Mouse (Mus musculus) testis, adult 2 months (tissue): ENCODE measurements around the gene Camk2n1. TPM values are rescaled to one million over a fixed set of nuclear protein-coding genes. Genes with fewer than 3 reads are reported as not detected.

Experiments used
- H3K27ac ChIP-seq: fragments of 200-500 bp; 2 replicates; pipeline ENCODE4 v1.5.1; 2012; ENCODE audit warnings: low read depth, low read length; ENCODE audit not compliant: control insufficient read depth, insufficient read depth
- H3K27me3 ChIP-seq: fragments of 200-500 bp; 2 replicates; pipeline ENCODE4 v1.6.1; 2012; ENCODE audit warnings: mild to moderate bottlenecking, low read length, moderate library complexity; ENCODE audit not compliant: control insufficient read depth, insufficient read depth
- H3K36me3 ChIP-seq: fragments of 200-500 bp; 2 replicates; pipeline ENCODE4 v1.6.1; 2012; ENCODE audit warnings: mild to moderate bottlenecking, low read length; ENCODE audit not compliant: control insufficient read depth, insufficient read depth
- H3K4me1 ChIP-seq: fragments of 200-500 bp; 2 replicates; pipeline ENCODE4 v1.6.1; 2012; ENCODE audit warnings: low read length; ENCODE audit not compliant: control insufficient read depth, insufficient read depth
- H3K4me3 ChIP-seq: fragments of 200-500 bp; 2 replicates; pipeline ENCODE4 v1.5.1; 2012; ENCODE audit warnings: low read depth, mild to moderate bottlenecking, low read length, moderate library complexity, mixed read lengths; ENCODE audit not compliant: control insufficient read depth
- CTCF ChIP-seq: fragments of 200-500 bp; IDR thresholded peaks from 2 replicates; pipeline ENCODE4 v1.5.1; 2012; ENCODE audit warnings: low read depth, mild to moderate bottlenecking, inconsistent platforms, low read length, moderate library complexity; ENCODE audit not compliant: control insufficient read depth, insufficient read depth, insufficient replicate concordance
- POLR2A ChIP-seq: fragments of 200-500 bp; IDR thresholded peaks from 2 replicates; pipeline ENCODE4 v1.6.1; 2012; ENCODE audit warnings: low read depth, mild to moderate bottlenecking, inconsistent platforms, low read length, moderate library complexity; ENCODE audit not compliant: control insufficient read depth
- polyA plus RNA-seq: library from polyadenylated mRNA; depleted of rRNA; stranded (reverse); fragments of >200 nt; gene quantifications from 2 replicates; pipeline ENCODE4 v1.2.3, GENCODE M21; 2012; rRNA removed

Gene Camk2n1
- polyA plus RNA-seq: 34.4 and 38.9 TPM in 2 replicates

GRCm38 (mm10) chr4:138453753-138454570, at the start of gene Camk2n1:
Camk2n1 (plus strand) TSS chr4:138454314.
- peaks cover 29% of the 10 kb centered on the region for H3K4me1 ChIP-seq
- peak within 1 kb of the TSS; percentile 87 for H3K4me3 ChIP-seq
- no peak; the same call in 1 of the 2 replicates for TF ChIP-seq POLR2A
- TF ChIP-seq CTCF: no peak
- H3K36me3 ChIP-seq: no peaks in the 10 kb centered on the region
- H3K27ac ChIP-seq: peak within 1 kb of the TSS; percentile 19
- no peaks in the 10 kb centered on the region for H3K27me3 ChIP-seq

- H3K4me1 ChIP-seq: no peaks in the 10 kb centered on the region
- H3K4me3 ChIP-seq: no peak overlapping the region
- no peaks in the 10 kb centered on the region for H3K36me3 ChIP-seq
- H3K27me3 ChIP-seq: no peaks in the 10 kb centered on the region
- no peak for TF ChIP-seq POLR2A
- TF ChIP-seq CTCF: peak; percentile 83; the same call in 1 of the 2 replicates
- no peak overlapping the region for H3K27ac ChIP-seq
Observed at GRCm38 (mm10) chr4:138404806-138405205, 49.3 kb upstream of the Camk2n1 start.

GRCm38 (mm10) chr4:138407479-138408194, 46.5 kb upstream of the Camk2n1 start:
- Histone ChIP-seq H3K4me3 (no peak overlapping the region), H3K36me3 (no peaks in the 10 kb centered on the region), H3K4me1 (no peaks in the 10 kb centered on the region), H3K27me3 (no peaks in the 10 kb centered on the region), H3K27ac (no peak overlapping the region)
- TF ChIP-seq POLR2A (no peak), CTCF (no peak)

GRCm38 (mm10) chr4:138411011-138411410, 43.1 kb upstream of the Camk2n1 start:
- no peak for TF ChIP-seq POLR2A
- TF ChIP-seq CTCF: no peak
- Histone ChIP-seq H3K4me1 (no peaks in the 10 kb centered on the region), H3K27me3 (no peaks in the 10 kb centered on the region), H3K27ac (no peak overlapping the region), H3K4me3 (no peak overlapping the region), H3K36me3 (no peaks in the 10 kb centered on the region)

GRCm38 (mm10) chr4:138411504-138412121, 42.5 kb upstream of the Camk2n1 start:
- no peak overlapping the region for H3K4me3 ChIP-seq
- TF ChIP-seq POLR2A (no peak), CTCF (no peak)
- H3K36me3 ChIP-seq: no peaks in the 10 kb centered on the region
- no peaks in the 10 kb centered on the region for H3K27me3 ChIP-seq
- H3K4me1 ChIP-seq: no peaks in the 10 kb centered on the region
- H3K27ac ChIP-seq: no peak overlapping the region

- TF ChIP-seq POLR2A (no peak), CTCF (no peak)
- Histone ChIP-seq H3K27ac (no peak overlapping the region), H3K4me3 (no peak overlapping the region), H3K36me3 (no peaks in the 10 kb centered on the region), H3K27me3 (no peaks in the 10 kb centered on the region), H3K4me1 (no peaks in the 10 kb centered on the region)
Observed at GRCm38 (mm10) chr4:138414725-138415124, 39.4 kb upstream of the Camk2n1 start.

- no peaks in the 10 kb centered on the region for H3K36me3 ChIP-seq
- H3K27me3 ChIP-seq: no peaks in the 10 kb centered on the region
- H3K27ac ChIP-seq: no peak overlapping the region
- no peaks in the 10 kb centered on the region for H3K4me1 ChIP-seq
- H3K4me3 ChIP-seq: no peak overlapping the region
- no peak for TF ChIP-seq CTCF
- TF ChIP-seq POLR2A: no peak
Observed at GRCm38 (mm10) chr4:138415991-138416390, 38.1 kb upstream of the Camk2n1 start.
